Mouse (Mus musculus): ENCODE results near the gene Vash1.

The Vash1 gene

DNA sequence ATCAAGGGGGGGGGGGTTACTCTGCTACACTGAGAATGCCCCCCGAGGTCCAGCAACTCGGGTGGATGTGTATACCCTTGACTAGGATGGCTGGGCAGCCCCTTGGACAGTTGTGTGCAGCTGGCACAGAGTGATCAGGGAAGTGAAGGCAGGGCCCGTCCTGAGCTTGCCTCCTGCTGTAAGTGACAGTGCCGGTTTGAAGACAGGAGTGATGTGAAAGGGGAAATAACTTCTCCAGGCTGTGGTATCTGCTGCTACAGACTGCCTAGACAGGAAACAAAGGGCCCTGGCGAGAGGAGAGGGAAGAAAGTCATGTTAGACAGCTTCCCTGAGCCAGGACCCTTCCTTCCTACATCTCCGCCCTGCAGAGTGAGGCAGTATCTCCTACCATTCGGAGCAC, 5.2 kb downstream of the Vash1 start:
- DNase-seq (ENCODE audit: low read depth), result no peak

- DNase-seq (ENCODE audit: low read depth), result no peak
These were observed 6.8 kb downstream of the Vash1 start for GRCm38 (mm10) chr12:86685275-86685674.

DNA sequence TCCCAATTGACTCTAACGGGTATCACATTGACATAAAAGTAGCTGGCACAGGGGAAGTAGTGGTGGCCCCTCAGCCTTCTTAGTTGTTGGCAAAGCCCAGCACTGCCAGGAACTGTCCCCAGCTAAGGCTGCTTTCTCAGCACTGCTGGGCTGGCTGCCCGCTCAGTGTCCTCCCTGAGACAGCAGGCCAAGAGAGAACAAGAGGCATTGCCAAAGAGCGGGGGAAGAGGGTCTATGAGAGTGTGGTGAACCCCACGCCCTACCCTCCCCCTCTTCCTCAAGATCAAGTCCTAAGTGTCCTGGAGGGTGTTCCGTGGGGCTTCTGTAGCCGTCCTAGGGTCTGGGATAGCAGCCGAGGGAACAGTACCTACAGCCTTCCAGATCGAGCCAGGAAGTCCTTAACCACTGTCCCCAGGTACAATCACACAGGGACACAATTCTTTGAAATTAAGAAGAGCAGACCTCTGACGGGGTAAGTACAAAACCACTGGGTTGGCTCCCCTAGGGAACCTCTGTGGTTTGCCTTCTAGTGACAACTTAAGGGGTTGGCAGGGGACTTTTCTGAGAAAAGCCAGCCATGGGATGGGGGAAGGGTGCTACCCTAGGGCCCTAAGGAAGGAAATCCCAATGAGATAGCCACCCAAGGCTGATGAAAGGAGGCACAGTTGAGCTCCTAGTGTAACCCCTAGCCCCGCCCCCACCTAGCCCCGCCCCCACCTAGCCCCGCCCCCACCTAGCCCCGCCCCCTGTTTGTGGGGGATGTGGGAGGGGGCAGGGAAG, 8.2 kb downstream of the Vash1 start:
- peak; percentile 23 for DNase-seq (ENCODE audit: low read depth)

DNA sequence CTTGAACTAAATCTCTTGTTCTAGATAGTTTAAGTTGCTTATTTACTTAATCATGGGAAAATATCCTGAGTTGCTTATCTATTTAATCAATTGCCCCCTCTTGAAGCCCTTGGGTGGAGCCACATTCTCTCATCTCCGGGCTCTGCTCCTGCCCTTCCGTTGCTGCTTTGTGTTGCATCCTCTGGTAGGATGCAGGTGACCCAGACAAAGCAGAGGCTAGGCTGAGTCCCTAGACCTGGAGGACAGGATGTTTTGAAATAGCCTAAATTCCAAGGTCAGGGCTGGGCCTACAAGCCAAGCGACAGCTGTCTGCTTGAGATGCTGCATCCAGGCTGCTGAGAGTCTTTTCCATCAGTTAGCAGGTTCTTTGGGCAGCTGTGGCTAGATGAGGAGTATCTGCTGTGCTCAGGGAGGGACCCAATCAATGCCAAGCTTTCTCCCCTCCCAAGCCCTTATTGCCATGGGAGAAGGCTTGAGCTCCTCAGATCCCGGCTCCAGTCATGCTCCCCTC, 9.0 kb downstream of the Vash1 start:
- no peak for DNase-seq (ENCODE audit: low read depth)

DNA sequence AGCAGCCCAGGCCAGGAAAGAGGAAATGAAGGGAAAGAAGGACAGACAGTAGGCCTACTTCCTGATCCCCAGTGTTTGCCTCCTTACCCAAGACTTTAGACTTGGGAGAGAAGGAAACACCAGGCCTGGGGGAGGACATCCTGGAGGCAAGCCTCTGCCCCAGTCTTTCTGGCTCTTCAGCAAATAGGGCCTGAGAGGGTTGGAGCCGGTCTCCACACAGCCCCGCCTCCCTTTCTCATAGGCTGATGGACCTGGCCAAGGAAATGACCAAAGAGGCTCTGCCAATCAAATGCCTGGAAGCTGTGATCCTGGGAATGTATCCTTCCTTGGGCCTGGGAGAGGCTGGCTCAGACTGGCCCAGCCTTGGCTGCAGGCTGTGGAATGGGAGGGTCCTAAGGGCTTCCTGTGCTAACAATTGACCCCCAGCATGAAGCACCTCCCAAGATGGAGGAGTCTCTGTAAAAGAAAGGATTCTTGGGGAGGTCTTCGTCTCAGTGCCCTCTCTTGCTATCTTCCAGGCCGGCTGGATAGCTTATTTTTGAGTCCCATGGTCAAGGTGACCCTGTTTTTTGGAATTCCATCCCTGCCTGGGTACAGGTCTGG, 9.6 kb downstream of the Vash1 start:
- no peak for DNase-seq (ENCODE audit: low read depth)

GRCm38 (mm10) chr12:86688917-86689316, 10.4 kb downstream of the Vash1 start:
- DNase-seq (ENCODE audit: low read depth), result no peak

DNA sequence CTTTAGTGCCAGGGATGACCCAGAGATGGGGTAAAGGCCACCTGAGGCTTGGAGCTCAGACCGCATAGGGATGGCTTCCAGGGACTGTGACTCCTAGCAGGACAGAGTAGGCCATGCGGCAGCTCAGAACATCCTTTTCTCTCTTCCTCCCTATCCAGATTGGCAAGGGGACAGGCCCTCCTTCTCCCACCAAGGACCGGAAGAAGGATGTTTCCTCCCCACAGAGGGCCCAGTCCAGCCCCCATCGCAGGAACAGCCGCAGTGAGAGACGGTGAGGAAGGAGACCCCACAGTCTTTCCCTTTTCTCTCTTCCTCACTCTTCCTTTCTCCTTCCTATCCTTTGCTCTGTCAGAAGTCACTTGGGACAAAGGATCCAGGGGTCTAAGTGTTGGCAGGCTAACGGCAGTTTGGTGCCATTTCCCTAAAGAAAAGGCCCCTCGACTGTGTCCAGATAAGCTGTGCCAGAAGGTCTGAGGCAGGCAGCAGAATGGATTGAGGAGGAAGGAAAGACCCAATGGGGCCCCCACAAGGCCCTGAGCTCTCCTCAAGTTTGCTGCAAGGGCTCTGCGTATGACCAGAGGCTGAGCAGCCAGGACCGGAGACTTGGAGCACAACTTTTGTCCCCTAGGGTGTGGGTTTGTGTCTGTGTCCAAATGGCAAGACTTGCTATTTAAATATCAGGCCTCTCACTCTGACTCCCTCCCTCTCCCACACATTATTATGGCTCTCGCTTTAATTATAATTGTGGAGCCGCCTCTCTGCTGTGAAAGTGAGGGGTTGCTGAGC, 12.4 kb downstream of the Vash1 start:
- no peak for DNase-seq (ENCODE audit: low read depth)

DNA sequence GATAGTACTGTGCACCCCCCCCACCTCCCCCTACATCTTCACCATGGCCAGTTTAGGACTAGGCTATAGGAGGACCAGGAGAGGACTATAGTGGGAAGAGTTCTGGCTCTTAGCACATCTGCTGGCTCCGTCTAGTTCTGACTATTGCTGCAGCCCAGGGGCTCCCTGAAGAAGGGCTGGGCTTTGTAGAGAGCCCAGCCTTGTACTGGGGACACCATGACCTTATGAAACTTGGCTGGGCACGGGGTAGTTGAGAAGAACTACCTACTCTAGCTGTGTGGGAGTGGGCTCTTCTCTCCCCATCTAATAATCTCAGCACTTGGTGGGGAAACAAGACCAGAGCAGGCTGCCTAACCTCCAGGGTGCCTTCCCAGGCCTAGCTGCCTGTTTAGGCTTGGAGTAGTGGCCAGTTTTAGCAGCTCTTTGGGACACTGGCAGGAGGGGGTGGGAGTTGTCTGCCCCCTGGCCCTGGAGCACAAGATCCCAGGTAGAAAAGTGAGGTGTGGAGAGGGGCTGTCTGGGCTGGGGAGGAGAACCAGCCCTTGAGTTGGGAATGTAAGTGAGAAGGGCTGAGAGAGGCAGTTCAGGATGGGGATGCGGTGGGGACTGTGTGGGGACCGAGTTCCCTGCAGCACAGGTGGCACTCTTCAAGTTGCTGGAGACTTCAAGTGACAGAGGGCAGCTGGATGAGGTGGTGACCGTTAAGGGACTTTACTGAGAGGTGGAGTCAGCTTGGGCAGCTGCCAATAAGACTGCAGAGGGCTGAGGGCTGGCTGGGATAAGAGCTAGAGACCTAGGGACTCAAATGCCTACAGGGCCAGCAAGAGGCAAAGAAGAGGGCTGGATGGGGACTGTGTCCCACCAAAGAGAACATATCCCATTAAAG, 14.2 kb downstream of the Vash1 start:
- DNase-seq (ENCODE audit: low read depth), result no peak

DNA sequence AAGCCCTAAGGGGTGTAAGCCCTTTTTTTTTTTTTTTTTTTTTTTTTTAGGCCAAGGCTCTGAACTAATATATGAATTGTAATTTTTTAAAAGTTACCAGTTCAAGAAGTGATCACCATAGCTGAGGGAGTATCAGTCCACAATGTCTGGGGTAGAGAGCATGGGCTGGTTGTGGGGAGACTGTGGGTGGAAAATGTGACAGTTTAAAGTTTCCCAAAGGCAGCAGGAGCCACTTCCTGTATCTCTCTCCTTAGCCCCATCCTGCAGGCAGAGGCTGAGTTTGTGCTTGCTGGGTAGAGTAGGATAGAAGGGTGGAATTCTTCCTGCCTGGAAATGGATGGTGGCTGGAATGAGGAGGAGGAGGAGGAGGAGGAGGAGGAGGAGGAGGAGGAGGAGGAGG, 14.9 kb downstream of the Vash1 start:
- DNase-seq (ENCODE audit: low read depth), result no peak

GRCm38 (mm10) chr12:86694441-86694840, 15.9 kb downstream of the Vash1 start:
- no peak for DNase-seq (ENCODE audit: low read depth)

- DNase-seq (ENCODE audit: low read depth), result no peak
These were observed 19.5 kb downstream of the Vash1 start for GRCm38 (mm10) chr12:86697996-86698395.

- DNase-seq (ENCODE audit: low read depth), result no peak
These were observed 20.0 kb downstream of the Vash1 start for GRCm38 (mm10) chr12:86698537-86698936.

- DNase-seq (ENCODE audit: low read depth), result no peak
These were observed 21.7 kb downstream of the Vash1 start for GRCm38 (mm10) chr12:86699965-86700926.

GRCm38 (mm10) chr12:86700927-86701310, 22.4 kb downstream of the Vash1 start:
- DNase-seq (ENCODE audit: low read depth), result no peak

DNA sequence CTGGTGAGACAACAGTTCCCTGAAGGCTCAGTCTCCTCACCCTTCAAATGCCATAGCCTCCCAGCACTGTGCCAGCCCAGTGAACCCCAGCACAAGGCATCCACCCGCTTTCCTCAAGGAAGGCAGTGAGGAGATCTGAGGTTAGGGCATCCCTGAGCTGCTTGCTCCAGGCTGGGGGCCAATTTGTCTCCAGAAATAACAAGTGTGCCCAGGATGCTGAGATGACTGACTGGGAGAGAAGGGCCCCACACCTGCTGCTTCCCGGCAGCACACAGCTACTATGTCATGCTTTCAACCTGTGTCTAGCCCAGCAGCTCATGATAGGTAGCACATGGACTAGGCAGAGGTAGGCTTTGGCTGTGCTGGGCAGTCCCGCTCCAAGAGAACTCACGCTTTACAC, 23.0 kb downstream of the Vash1 start:
- DNase-seq (ENCODE audit: low read depth), result no peak

GRCm38 (mm10) chr12:86702690-86703089, 24.2 kb downstream of the Vash1 start:
- DNase-seq (ENCODE audit: low read depth), result no peak

DNA sequence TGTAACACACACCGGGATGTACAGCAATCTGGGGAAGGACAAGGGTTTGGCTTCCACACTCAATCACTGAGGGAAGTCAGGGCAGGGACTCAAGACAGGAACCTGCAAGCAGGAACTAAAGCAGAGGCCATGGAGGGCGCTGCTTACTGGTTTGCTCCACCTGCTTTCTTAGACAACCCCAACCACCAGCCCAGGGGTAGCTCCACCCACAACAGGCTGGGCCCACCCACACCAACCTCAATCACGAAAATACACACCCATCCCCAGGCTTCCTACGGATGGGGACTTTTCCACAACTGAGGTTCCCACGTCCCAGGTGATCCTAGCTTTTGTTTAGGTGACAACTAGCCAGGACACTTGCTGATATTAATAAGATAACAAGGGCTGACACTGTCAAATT, 27.3 kb downstream of the Vash1 start:
- no peak for DNase-seq (ENCODE audit: low read depth)

GRCm38 (mm10) chr12:86714026-86714425, 35.5 kb downstream of the Vash1 start:
- DNase-seq (ENCODE audit: low read depth), result no peak

- peak; percentile 66 for DNase-seq (ENCODE audit: low read depth)
These were observed 36.9 kb downstream of the Vash1 start for GRCm38 (mm10) chr12:86715401-86715800.

- DNase-seq (ENCODE audit: low read depth), result no peak
These were observed 38.5 kb downstream of the Vash1 start for GRCm38 (mm10) chr12:86716962-86717361.

All from naive thymus-derived CD4-positive, alpha-beta T cell, adult 2 months (primary cell).